Mouse (Mus musculus): ENCODE results near the gene Ddx5.
"Not testable (repeated sequence)": the region's sequence is repeated elsewhere in the genome, so short reads cannot be mapped to it uniquely, and the experiment has no call there.

Gene Ddx5

GRCm38 (mm10) chr11:106788026-106788774 is 785 bp downstream of the Ddx5 start:
- DNase-seq: peak; percentile 100

DNA sequence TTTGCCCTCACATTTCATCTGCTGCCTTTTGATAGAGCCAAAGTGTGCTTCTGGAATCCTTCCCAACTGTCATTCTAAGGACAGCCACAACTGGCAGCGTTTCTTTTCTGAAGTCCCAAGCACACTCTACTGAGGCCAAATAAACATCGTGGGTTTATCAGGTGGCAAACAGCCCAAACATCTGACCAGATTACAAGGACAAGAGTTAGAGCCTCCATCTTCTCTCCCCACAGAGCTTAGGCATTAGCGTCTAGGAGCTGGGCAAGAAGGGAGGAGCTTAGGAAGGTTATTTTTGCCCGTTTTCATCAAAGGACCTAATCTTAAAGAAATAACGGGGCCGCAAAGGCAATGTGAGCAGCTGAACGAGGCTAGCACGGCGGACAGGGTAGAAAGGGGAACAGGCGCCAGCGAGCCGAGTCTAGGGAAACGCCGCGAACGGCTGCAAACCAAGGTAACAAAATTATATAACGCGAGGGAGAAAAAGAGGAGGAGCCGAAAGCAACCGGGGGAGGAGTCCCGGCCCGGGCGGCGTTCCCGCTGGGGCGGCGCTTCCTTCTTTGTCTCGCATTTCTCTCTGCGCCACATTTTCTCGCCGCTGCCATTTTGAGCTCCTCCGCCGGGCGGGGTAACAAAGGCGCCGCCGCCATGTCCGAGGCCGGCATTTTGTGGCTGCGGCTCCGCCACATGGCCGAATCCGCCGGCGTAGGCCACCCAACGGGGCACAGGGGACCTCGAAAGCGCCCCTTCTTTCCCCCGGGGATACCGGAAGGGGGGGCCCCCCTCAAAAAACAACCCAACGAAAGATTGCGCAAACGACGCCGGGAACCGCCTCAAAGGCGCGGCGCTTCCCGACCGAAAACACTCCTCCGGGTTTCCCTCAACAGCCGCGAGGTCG is 1.6 kb downstream of the Ddx5 start:
- peak; percentile 85 for DNase-seq

GRCm38 (mm10) chr11:106785043-106785442 is 3.9 kb downstream of the Ddx5 start:
- DNase-seq: no peak

DNA sequence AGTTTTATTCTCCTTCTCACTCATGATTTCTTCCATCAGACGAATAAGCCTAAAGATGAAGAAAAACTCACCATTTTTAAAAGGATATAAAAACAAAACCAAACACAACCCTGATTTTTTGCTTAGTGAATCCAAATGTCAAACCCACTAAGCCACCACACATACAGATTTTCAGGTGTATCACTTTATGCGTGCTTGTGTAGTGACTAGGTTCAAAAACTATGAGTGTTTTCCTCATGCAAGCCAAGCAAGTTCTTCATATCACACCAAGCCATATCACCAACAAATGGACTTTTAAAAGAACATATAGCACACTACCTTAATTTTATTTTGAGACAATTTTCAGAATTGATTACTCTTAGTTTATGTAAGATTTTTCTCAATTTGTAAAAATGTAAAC is 4.5 kb downstream of the Ddx5 start:
- no peak for DNase-seq

DNA sequence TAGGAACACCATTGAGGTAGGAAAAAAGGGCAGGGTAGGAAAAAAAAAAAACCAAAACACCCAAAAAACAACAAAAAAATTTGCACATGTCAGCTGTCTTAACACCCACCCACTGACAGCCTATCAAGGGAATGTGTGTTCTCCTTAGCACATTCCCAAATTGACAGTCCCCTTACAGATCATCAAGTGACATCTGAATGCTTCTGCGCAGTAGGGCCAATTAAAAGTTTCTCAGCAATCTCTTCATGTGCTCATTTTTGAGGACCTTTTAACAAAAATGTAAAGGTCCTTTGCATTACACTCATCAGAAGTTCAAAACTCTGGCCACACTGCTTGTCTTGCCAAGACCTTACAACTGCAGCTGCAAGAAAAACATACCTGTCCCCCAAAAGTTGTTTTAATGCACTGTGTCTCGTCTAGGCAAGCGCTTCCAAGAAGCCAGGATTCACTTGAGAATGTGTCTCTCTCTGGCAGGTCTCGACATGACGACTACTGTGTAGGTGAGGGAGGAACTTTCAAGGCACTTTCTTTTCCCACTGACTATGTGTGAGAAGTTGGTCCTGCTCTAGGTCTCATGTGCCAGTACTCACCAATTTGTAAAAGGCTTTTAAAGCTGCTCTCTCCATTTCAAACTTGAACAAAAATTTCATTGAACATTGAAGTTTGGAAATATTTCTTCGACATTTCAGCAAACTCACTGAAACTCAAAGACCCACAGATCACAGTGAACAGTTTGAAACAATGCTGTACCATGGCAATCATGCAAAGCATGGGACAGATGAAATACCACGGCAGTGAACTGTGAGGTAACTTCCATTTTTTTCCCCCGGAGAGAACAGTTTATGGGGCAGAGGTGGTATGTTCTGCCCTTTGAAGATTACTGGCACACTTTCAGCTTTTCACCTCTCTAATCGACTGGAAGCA is 5.9 kb downstream of the Ddx5 start:
- no peak for DNase-seq

GRCm38 (mm10) chr11:106782271-106782670 is 6.7 kb downstream of the Ddx5 start:
- not testable (repeated sequence) for DNase-seq

DNA sequence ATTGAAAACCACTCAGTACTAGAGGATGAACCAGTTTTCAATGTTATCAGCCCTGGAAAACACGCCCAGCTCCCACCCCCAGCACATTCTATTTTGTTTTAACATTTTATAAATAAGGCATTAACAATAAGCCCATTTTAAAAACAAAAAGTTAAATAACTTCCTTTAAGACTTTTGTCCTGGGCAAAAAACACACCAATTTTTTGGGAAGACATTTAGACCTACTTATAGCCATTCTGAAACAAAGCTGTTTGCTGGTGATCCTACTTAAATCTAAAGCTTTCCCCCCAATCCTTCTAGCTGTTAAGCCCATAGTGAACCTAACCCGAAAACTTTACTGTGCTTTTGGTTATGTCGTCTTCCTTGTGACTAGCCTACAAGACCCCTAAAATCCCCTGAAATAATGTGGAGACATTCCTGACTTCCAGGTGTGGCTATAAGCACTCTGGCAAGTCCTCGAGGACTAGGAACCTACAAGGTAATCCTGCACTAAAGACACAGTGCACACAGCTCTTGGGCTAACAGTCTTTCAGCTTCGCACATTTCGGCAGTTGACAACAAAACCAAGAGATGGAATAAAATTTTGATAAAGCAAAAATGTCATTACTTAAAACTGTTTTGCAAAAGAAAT is 8.3 kb downstream of the Ddx5 start:
- DNase-seq: no peak

- DNase-seq: no peak
Measured at GRCm38 (mm10) chr11:106780089-106780425, 8.9 kb downstream of the Ddx5 start.

DNA sequence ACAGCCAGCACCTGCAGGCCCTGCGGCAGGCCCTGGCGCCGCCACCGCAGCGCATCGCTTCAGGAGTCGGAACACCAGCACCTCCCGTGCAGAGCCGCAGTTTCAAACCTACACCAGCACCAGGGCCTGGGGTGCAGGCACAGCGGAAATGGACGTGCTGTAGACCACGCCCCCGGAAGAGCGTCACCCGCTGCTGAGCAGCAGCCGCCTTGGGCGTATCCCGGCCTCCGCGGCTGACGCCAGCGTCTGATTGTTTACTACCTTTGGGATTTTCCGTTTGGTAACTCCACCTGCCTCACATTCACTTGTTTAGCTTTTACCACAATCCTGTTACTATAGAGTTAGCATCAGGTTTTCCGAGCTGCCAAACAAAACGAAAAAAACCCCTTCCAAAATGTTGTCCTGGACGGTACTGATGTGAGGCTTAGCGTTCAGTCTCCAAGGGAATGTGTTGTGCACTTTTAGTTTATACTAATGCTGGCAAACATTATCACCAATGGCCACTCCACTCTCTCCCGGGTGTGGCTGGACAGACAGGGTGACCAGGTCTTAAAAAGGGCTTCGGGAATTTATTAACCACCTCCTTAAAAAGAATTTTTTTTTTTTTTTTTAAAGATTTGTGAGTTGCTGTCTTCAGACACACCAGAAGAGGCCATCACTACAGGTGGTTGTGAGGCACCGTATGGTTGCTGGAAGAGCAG is 9.4 kb downstream of the Ddx5 start, which contains the start of gene Polg2:
Gene Polg2 (minus strand): TSS at position 150 of the 701 bp plus-strand sequence.
- DNase-seq: peak; percentile 88

GRCm38 (mm10) chr11:106778589-106779387 is 10.2 kb downstream of the Ddx5 start:
- no peak for DNase-seq

DNA sequence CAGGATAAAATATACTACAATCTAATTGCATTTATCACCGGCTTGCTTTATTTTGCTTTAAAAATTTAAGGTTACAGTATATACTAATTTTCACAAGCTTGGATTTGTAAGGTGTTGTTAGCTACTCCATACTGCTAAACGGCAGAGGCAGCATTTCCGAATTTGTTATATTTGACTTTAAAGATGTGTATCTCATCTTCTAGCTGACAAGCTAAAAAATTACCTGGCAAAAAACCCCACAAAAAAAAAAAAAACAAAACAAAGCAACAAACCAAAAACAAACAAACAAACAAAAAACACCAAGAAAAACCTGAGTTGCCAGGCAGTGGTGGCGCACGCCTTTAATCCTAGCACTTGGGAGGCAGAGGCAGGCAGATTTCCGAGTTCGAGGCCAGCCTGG is 10.9 kb downstream of the Ddx5 start:
- DNase-seq: no peak

GRCm38 (mm10) chr11:106777395-106777794 is 11.6 kb downstream of the Ddx5 start:
- DNase-seq: no peak

DNA sequence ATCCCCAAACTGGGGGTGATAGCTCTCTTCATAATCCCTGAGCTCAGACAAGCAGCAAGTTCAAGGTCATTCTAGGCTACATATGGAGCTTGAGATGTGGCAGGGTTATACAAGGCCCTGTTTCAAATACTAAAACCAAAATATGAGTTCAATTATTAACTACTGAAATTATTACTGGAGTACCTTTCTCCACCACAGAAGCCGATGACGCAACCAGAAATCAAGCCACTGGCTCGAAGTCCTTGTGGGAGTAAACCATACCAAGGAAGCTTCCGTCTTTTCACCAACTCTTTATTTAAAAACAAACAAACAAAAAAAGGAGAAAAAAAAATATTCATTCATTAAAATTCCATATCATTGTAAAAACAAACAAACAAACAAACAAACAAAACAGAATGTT is 12.0 kb downstream of the Ddx5 start:
- DNase-seq: no peak

- DNase-seq: no peak
Measured at GRCm38 (mm10) chr11:106773061-106773460, 15.9 kb downstream of the Ddx5 start.

DNA sequence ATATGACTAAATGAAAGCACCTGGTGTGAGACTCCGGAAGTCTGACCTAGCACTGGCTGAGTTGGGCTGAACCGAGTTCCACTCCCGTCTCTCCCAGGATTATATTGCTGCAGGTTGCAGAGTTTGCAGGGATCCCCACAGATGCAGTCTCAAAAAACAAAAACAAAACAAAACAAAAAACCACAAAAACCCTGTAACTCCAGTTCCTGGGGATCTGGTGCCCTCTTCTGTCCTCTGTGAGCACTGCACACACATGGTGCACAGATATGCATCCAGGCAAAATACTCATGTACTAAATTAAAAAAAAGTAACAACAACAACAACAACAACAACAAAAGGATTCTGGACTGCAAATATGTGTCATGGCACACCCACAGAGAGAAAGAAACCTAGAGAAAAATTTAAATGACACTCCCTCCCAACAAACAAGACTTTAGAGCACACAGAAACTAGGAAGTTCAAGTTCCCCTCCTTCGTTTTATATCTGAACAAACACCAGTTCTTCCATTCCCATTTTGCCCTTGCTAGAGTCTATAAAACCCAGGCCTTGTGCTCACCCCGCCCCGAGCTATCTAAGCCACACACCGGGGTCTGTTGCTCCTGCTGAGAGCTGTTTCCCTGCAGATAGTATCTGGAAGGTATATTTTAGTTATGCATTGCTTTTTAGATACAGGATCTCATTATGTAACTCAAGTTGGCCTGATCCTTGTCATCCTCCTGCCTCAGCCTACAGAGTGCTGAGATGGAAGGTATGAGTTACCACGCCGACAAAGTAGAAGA is 18.6 kb downstream of the Ddx5 start:
- DNase-seq: peak; percentile 31

DNA sequence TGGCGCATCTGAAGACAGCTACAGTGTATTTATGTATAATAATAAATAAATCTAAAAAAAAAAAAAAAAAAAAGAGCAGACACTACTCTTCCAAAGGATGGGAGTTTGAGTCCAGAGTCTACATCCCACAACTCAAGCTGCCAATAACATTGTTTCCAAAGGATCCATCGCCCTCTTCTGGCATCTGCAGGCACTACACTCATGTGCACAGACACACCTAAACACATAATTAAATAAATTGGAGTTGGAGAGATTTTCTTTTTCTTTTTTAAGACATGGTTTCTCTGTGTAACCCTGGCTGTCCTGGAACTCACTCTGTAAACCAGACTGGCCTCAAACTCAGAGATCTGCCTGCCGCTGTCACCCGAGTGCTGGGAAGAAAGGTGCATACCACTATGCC is 21.5 kb downstream of the Ddx5 start:
- DNase-seq: no peak

DNA sequence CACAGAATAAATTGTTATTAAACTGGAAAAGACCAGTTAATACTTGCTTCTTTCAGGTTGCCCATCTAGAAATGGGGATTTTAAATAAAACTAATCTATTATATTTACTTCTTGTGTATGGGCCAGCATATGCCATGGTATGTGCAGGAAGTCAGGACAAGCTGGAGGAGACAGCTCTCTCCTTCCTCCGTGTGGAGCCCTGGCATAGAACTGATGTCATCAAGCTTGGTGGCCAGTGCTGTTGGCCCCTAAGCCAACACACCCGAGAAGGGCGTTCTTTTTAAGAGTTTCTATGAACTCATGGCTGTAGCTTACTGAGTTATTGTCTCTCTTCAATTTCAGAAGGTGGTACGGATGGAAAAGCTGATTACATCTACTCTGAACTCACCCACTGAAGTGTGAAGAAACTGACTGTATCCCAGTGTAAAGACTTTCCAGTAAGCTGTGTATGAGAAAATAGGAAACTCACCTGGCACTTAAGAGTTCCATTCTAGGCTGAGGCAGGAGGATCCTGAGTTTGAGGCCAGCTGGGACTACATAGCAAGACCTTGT is 22.3 kb downstream of the Ddx5 start:
- DNase-seq: no peak

DNA sequence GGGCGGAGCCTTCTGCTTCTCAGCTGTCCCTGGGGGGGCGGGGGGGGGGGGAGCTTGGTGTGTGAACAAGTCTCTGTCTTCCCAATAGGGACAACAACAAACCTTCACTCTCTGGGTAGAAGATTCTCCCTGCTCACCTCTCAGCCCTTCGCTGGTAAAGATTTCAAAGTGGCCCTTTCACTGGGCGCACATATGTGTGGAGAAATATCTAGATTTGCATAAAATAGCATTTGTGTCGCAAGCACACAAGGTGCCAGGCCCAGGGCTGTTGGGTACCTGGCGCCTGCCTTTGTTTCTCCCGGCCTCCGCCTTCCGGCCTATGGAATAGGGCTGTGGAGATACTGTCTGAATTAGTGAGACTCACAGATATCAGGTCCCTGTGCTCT is 26.2 kb downstream of the Ddx5 start:
- DNase-seq: no peak

DNA sequence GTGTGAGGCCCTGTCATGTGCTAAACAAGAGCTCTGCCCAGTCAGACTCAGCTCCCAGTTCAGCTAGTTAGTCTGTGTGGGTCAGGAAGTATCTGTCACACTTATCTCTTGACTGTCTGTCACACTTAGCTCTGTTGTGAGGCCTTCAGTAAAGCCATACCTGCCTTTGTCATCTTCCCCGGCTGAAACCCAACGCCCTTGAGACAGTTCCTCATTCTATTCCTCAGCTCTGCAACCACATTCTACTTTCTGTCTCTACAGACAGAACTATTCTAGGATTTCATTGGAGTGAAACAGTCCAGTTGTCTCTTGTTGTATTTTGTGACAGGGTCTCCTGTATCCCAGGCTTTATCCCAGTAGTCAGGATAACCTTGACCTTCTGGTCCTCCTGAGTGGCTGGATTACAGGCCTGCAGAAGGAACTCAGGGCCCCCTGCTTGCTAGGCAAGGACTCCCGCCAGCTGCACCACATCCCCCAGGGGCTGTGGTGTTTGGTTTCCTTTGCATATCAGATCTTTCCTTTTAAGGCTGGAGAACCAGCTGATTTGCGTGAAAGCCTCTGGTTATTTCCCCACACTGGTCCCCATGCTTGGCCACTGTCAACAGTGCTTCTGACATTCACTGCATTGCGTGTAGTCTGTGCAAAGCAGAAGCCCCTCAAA is 26.7 kb downstream of the Ddx5 start:
- no peak for DNase-seq

All from right cerebral cortex, postnatal 4 days (tissue).